Mouse (Mus musculus) duodenum, adult 2 months (tissue): ENCODE data around the gene Rac2. TPM values are rescaled to one million over a fixed set of nuclear protein-coding genes. Genes with fewer than 3 reads are reported as not detected.

Experiments used
- polyA plus RNA-seq: library from polyadenylated mRNA; depleted of rRNA; stranded (reverse); fragments of >200 nt; gene quantifications from 2 replicates; pipeline ENCODE4 v1.2.3, GENCODE M21; 2012; ENCODE audit warnings: low replicate concordance; rRNA removed

Gene Rac2
- polyA plus RNA-seq, result 138 and 143 TPM in 2 replicates

DNA sequence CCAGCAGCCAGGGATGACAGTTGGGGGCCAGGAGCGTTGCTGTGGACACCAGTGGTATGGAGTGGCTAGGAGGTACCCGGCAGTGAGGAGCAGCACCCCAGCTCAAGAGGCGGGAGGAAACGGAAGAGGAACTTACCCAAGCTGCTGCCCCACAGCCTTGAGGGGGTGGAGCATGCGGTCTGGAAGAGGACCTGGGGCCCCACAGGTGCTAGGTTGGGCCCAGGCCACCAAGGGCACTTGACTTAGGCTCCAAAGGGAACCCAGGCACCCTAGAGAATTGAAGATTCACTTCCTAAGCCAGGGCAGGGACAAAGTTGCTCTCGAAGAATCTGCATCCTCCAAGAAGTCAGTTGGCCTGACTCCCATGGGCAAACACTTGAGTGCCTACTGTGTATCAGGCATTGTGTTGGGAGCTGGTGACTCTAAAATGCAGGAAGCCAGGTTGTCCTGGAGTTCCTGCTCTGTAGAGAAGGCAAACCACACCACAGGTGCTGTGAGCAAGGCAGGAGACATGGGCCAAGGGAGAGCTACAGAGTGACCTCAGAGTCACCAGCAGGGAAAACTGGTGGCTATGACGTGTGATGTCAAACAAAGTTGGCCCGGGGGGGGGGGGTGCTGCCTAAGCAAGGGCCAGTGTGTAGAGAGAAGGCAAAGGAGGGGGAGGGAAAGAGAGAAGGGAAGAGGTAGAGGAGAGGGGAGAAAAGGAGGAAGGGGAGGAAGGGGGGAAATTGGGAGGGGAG is at the start of gene Rac2:
TSS of gene Rac2 (minus strand) at position 126 of the 740 bp plus-strand sequence.

GRCm38 (mm10) chr15:78596914-78597313 is 24.3 kb upstream of the Rac2 start, which contains the start of gene Cyth4:
TSS of gene Cyth4 (plus strand) at chr15:78597047.

DNA sequence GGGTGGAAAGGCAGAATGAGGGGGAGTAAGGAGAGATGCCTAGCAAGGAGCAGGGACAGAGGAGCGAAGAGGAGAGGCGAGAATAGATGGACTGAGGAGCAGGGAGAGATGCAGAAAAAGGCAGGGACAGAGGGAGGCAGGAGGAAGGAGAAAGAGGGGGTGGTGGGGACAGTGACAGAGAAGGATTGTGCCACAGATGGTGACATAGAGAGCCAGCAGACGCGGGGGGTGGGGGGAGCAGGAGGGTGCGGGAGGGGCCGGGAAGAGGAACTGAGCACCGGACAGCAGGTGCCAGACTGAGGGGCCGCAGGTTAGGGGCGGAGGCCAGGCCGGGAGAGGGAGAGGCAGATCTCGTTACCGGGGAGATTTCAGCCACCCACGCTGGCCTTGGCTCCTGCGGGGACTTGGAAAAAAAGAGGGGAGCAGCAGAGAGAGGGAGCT is 28.0 kb downstream of the Rac2 start, which contains the start of gene Sstr3:
TSS of gene Sstr3 (minus strand) at position 125 of the 441 bp plus-strand sequence.

DNA sequence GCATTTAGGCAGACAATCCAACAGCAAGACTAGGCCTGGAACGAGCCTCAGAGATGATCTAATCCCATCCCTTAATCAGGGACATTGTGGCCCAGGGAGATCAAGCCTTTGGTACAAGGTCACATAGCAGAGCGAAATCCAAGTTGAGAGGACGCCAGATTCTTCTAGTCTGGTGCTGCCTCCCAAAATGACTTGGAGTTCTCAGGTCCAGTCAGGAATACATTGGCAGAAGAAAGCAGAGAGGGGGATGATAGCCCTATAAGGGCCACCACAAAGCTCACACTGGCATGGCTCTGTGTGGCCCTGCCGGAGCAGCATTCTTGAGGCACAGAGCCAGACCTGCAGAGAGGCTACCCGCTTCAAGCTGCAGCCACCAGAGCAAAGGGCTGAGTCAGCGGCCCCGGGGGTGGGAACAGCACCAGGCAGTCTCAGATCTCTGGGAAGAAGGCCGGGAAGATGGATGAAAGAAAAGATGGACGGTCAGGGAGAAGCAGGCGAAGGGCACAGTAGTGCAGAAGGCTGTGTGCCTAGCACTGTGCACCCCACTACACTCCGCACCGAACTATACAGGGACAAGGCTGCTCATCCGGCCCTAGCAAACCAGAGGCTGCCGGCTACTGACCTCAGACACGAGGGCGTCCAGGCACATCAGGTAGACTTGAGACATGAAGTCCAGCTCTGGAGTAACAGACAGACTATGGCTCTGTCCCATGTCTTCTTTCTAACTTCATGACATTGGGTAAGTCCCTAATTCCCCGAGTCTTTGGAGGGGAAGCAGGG is 41.7 kb downstream of the Rac2 start, which contains the start of gene C1qtnf6:
TSS of gene C1qtnf6 (minus strand) at position 746 of the 780 bp plus-strand sequence.

Other genes with a start within 250 kb of the Rac2 start
- 3.6 and 5.7 TPM in 2 replicates for gene Csf2rb, start 247.0 kb downstream of the Rac2 start, polyA plus RNA-seq
- gene Tex33, start 176.9 kb downstream of the Rac2 start, polyA plus RNA-seq, result not detected in 2 replicates
- gene Tst, start 166.9 kb downstream of the Rac2 start, polyA plus RNA-seq, result 15.3 and 27.4 TPM in 2 replicates
- 124 and 186 TPM in 2 replicates for gene Mpst, start 166.4 kb downstream of the Rac2 start, polyA plus RNA-seq
- gene Kctd17, start 144.2 kb downstream of the Rac2 start, polyA plus RNA-seq, result 61.9 and 63.1 TPM in 2 replicates
- gene Tmprss6, start 104.1 kb downstream of the Rac2 start, polyA plus RNA-seq, result 0.48 and 0.95 TPM in 2 replicates
- 6.1 and 10.9 TPM in 2 replicates for gene Il2rb, start 77.5 kb downstream of the Rac2 start, polyA plus RNA-seq
- 6.0 and 12.5 TPM in 2 replicates for gene C1qtnf6, start 41.4 kb downstream of the Rac2 start, polyA plus RNA-seq
- 0.14 and 0.70 TPM in 2 replicates for gene Sstr3, start 28.1 kb downstream of the Rac2 start, polyA plus RNA-seq
- gene Cyth4, start 24.3 kb upstream of the Rac2 start, polyA plus RNA-seq, result 6.4 and 9.5 TPM in 2 replicates
- 0.11 and 0.25 TPM in 2 replicates for gene Elfn2, start 146.0 kb upstream of the Rac2 start, polyA plus RNA-seq
- gene Mfng, start 200.7 kb upstream of the Rac2 start, polyA plus RNA-seq, result 5.8 and 9.9 TPM in 2 replicates
- 19.8 and 24.8 TPM in 2 replicates for gene Card10, start 230.3 kb upstream of the Rac2 start, polyA plus RNA-seq